Mouse (Mus musculus) ES-E14 (cell line): ENCODE measurements around the gene Csnk2b.

Experiments used
- CHD2 ChIP-seq: IDR thresholded peaks from 2 replicates; pipeline ENCODE4 v1.6.1; 2014; ENCODE audit warnings: mild to moderate bottlenecking, low read depth, low read length, inconsistent platforms
- HCFC1 ChIP-seq: IDR thresholded peaks from 2 replicates; pipeline ENCODE4 v1.6.1; 2012; ENCODE audit warnings: low read length, inconsistent platforms, borderline replicate concordance; ENCODE audit not compliant: insufficient read depth
- MAFK ChIP-seq: IDR thresholded peaks from 2 replicates; pipeline ENCODE4 v1.6.1; 2014; ENCODE audit warnings: mild to moderate bottlenecking, low read depth, low read length, inconsistent platforms; ENCODE audit not compliant: insufficient read depth
- ZNF384 ChIP-seq: IDR thresholded peaks from 2 replicates; pipeline ENCODE4 v1.6.1; 2012; ENCODE audit warnings: low read depth, low read length, inconsistent platforms

DNA sequence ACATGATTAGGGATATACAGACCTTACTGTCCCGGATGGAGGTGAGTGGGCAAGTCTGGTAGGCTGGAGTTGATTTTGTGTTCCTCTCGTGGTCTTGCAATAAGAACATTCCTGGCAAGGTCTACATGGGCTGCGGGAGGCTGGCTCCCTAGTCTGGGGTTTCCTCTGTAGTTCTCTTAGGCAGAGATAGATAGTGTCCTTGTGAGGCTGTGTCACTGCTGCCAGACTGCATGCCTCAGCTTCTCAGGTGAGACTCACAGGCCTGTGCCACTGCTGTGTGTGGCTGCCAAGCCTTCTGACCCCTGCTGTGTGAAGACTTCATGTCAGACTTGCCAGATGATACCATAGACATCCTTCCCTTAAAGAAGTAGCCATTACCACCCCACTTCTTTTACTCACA is 17.4 kb upstream of the Csnk2b start:
- TF ChIP-seq ZNF384 (no peak), MAFK (no peak), HCFC1 (no peak), CHD2 (no peak)
